ENCODE assay signal across 9 mouse cellular contexts in the genomic region with DNA sequence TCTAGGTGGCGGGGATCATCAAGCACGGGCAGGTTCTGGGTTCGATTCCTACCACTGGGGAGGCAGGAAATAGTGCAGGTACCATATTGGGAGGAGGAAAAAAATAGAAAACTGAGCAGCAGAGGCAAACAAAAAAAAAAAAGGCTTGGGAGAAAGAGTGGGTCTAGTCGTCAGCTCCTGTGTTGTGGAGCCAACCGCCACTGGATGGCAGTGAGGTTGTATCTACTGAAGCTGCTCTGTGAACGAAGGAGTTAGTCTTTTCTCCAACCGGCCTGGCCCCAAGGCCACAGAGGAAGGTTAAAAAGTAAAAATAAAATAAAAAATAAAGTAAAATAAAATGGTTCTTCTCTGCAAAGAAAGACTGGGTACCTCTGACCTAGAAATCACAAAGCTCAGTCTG. TPM values are rescaled to one million over a fixed set of nuclear protein-coding genes. Genes with fewer than 3 reads are reported as not detected.
DNase-seq lines count a peak whose midpoint lies in the region.
"Had no signal": no experiment of that assay in that cellular context is flagged by ENCODE, and none has a peak within 500 bp of the region (broad histone marks: within the 10 kb centered on the region; RNA-seq: fewer than 3 reads in every experiment).

No protein-coding gene starts in this region.

- H3K36me3 ChIP-seq in splenic B cell, adult 2 months (ENCODE audit: control insufficient read depth, insufficient read depth, low read length, poor library complexity, severe bottlenecking), result peaks cover 2% of the 10 kb centered on the region; the same call in 1 of the 2 replicates

- H3K4me3 ChIP-seq in brown adipose tissue, adult 24 weeks (ENCODE audit: insufficient read depth, low read depth, low read length), result no peak overlapping the region

- no peaks in the 10 kb centered on the region for H3K27me3 ChIP-seq in splenic B cell, adult 2 months (ENCODE audit: control insufficient read depth, insufficient read depth, low read length, poor library complexity, severe bottlenecking)
- H3K27me3 ChIP-seq: megakaryocyte, embryonic 14.5 days had no signal

- peaks cover 29% of the 10 kb centered on the region for H3K4me1 ChIP-seq in brown adipose tissue, adult 24 weeks (ENCODE audit: control insufficient read depth, insufficient read depth, insufficient read length, low read length)

- peak; percentile 45 to 54 for DNase-seq in cerebellum, postnatal 14 days
- no peak for DNase-seq in cerebellum, adult 8-10 months
- DNase-seq in lung, adult 18-20 months, result peak; percentile 39 to 49
- no peak for DNase-seq in lung, postnatal 25 days (ENCODE audit: low spot score)
- peak; percentile 62 to 70 for DNase-seq in kidney, postnatal 4 days
- peak; percentile 19 for DNase-seq in splenic B cell, adult 2 months (ENCODE audit: low read depth, low spot score)
- DNase-seq in urinary bladder, adult 2 months (ENCODE audit: low spot score), result no peak

- peak overlapping the region; percentile 56 for H3K27ac ChIP-seq in brown adipose tissue, adult 24 weeks (replicated peaks; ENCODE audit: low read depth, low read length)

RNA-seq across cellular contexts. Expression of a gene that starts 39.2 kb away (rescaled TPM):
- 52.1 and 81.4 TPM in 2 replicates for polyA plus RNA-seq in brown adipose tissue, adult 24 weeks (2012; ENCODE audit: insufficient read depth, insufficient read length, missing spikeins)
- polyA plus RNA-seq in urinary bladder, adult 2 months (2012; rRNA removed), result 30.9 and 49.8 TPM in 2 replicates

Comparison
In these comparisons a context has a peak if more than half of its experiments do, and no peak if none do; other contexts are left out.
1. DNase-seq: peak in cerebellum, postnatal 14 days (2 of 2), lung, adult 18-20 months (2 of 2), kidney, postnatal 4 days (2 of 2) and splenic B cell, adult 2 months (single experiment); none in cerebellum, adult 8-10 months (single experiment), lung, postnatal 25 days (single experiment) and urinary bladder, adult 2 months (single experiment).